Mouse (Mus musculus) gonadal fat pad, adult 2 months (tissue): ENCODE data around the gene Panx1. TPM values are rescaled to one million over a fixed set of nuclear protein-coding genes. Genes with fewer than 3 reads are reported as not detected.

Experiments
- DNase-seq: peaks from one replicate; pipeline ENCODE4 v3.0.0-alpha.2; 2012; ENCODE audit warnings: low read depth
- polyA plus RNA-seq: library from polyadenylated mRNA; depleted of rRNA; stranded (reverse); fragments of >200 nt; gene quantifications from 2 replicates; pipeline ENCODE4 v1.2.3, GENCODE M21; 2012

Gene Panx1
- polyA plus RNA-seq, 1 experiment = 5.0 TPM

- no peak for DNase-seq
Measured at GRCm38 (mm10) chr9:15023049-15023448, 22.2 kb downstream of the Panx1 start.

GRCm38 (mm10) chr9:15021156-15021555 lies 24.1 kb downstream of the Panx1 start:
- no peak for DNase-seq

GRCm38 (mm10) chr9:15020561-15021080 lies 24.7 kb downstream of the Panx1 start:
- DNase-seq = no peak

GRCm38 (mm10) chr9:15018756-15019131 lies 26.5 kb downstream of the Panx1 start:
- DNase-seq = no peak

GRCm38 (mm10) chr9:15017791-15018755 lies 27.2 kb downstream of the Panx1 start:
- DNase-seq = no peak

GRCm38 (mm10) chr9:15015223-15015956 lies 29.9 kb downstream of the Panx1 start:
- no peak for DNase-seq

- DNase-seq = no peak
Measured at GRCm38 (mm10) chr9:15007566-15007965, 37.7 kb downstream of the Panx1 start.

GRCm38 (mm10) chr9:15004298-15004685 lies 41.0 kb downstream of the Panx1 start:
- DNase-seq = no peak

GRCm38 (mm10) chr9:15003676-15004297 lies 41.5 kb downstream of the Panx1 start:
- DNase-seq = no peak

- no peak for DNase-seq
Measured at GRCm38 (mm10) chr9:15002995-15003613, 42.2 kb downstream of the Panx1 start.

GRCm38 (mm10) chr9:14998790-14999189 lies 46.5 kb downstream of the Panx1 start:
- no peak for DNase-seq

- no peak for DNase-seq
Measured at GRCm38 (mm10) chr9:14997271-14998055, 47.8 kb downstream of the Panx1 start.

GRCm38 (mm10) chr9:14995525-14995924 lies 49.8 kb downstream of the Panx1 start:
- DNase-seq = no peak

GRCm38 (mm10) chr9:14988606-14989293 lies 56.5 kb downstream of the Panx1 start:
- DNase-seq = no peak

- DNase-seq = no peak
Measured at GRCm38 (mm10) chr9:14983141-14983540, 62.1 kb downstream of the Panx1 start.

- DNase-seq = no peak
Measured at GRCm38 (mm10) chr9:14982683-14983082, 62.6 kb downstream of the Panx1 start.

GRCm38 (mm10) chr9:14981539-14982155 lies 63.6 kb downstream of the Panx1 start:
- DNase-seq = no peak

- no peak for DNase-seq
Measured at GRCm38 (mm10) chr9:14974251-14975232, 70.7 kb downstream of the Panx1 start.

- no peak for DNase-seq
Measured at GRCm38 (mm10) chr9:14973762-14974161, 71.5 kb downstream of the Panx1 start.
